Mouse (Mus musculus) brain, embryonic 14.5 days (tissue): ENCODE data around the gene Ifnl3.

ENCODE experiments used
- CTCF ChIP-seq: fragments of 200-500 bp; IDR thresholded peaks from 2 replicates; pipeline ENCODE4 v1.5.1; 2012; ENCODE audit warnings: inconsistent platforms, mild to moderate bottlenecking, moderate library complexity, borderline replicate concordance; ENCODE audit not compliant: insufficient read depth, insufficient read length; ENCODE audit errors: extremely low read depth
- POLR2A ChIP-seq: fragments of 200-500 bp; IDR thresholded peaks from 2 replicates; pipeline ENCODE4 v1.6.1; 2012; ENCODE audit warnings: mild to moderate bottlenecking, inconsistent platforms, borderline replicate concordance; ENCODE audit not compliant: poor library complexity, insufficient read depth, insufficient read length, severe bottlenecking; ENCODE audit errors: extremely low read depth

DNA sequence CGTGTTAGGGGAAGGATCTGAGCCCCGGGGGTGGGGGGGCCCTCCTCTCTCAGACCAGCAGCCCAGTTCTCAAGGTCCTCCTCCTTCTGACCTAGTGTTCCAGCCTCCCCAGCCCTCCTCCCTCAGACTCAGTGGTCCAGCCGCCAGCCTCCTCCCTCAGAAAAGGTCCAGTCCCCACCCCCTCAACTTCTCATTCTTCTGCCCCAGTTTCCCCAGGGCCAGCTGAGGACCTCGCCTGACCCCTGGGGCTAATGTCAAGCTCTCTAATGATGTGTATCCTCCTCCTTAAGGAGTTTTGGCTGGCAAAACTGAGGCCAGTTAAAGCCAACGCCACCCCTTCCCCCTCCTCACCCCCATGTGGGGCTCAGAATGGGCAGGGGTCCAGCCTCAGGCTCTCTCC lies 24.5 kb downstream of the Ifnl3 start, which contains the start of gene Nccrp1:
- TF ChIP-seq CTCF (no peak), POLR2A (no peak)
